Comparison of ENCODE assay signal across 9 mouse cellular contexts in genomic region chr17:25518144-25518543, GRCm38 (mm10). TPM values are rescaled to one million over a fixed set of nuclear protein-coding genes. Genes with fewer than 3 reads are reported as not detected.
A peak's percentile ranks its signal among the peaks of the same experiment; 100 is the strongest.
DNase-seq lines count a peak whose midpoint lies in the region; ATAC-seq and TF ChIP-seq lines count a peak whose summit lies in the region.
"Had no signal": no experiment of that assay in that cellular context is flagged by ENCODE, and none has a peak within 500 bp of the region (broad histone marks: within the 10 kb centered on the region; RNA-seq: fewer than 3 reads in every experiment).

No protein-coding gene starts in this region.

- H3K9me3 ChIP-seq in forebrain, embryonic 13.5 days (replicated peaks) = no peaks in the 10 kb centered on the region
- H3K9me3 ChIP-seq in neural tube, embryonic 15.5 days (replicated peaks) = no peaks in the 10 kb centered on the region
- H3K9me3 ChIP-seq: embryonic facial prominence, embryonic 15.5 days had no signal

- H3K4me1 ChIP-seq in cerebellum, adult 2 months (ENCODE audit: control insufficient read depth, insufficient read depth, low read length) = no peaks in the 10 kb centered on the region
- peaks cover 19% of the 10 kb centered on the region for H3K4me1 ChIP-seq in forebrain, embryonic 13.5 days
- H3K4me1 ChIP-seq in neural tube, embryonic 15.5 days = peaks cover 7% of the 10 kb centered on the region; the same call in 1 of the 2 replicates

- H3K4me3 ChIP-seq in cerebellum, adult 2 months (replicated peaks; ENCODE audit: insufficient read depth, low read depth, low read length) = no peak overlapping the region
- no peak overlapping the region for H3K4me3 ChIP-seq in forebrain, embryonic 13.5 days
- H3K4me3 ChIP-seq in neural tube, embryonic 15.5 days (replicated peaks) = no peak overlapping the region
- H3K4me3 ChIP-seq: embryonic facial prominence, embryonic 15.5 days had no signal

- no peak for TF ChIP-seq CTCF in cerebellum, adult 2 months (IDR thresholded peaks at IDR 0.05; ENCODE audit: borderline replicate concordance, insufficient read depth, low read depth, low read length)

- no peak for TF ChIP-seq POLR2A in cerebellum, adult 2 months (IDR thresholded peaks at IDR 0.05; ENCODE audit: borderline replicate concordance, insufficient read depth, low read length)

- H3K36me3 ChIP-seq in forebrain, embryonic 13.5 days (ENCODE audit: poor library complexity, severe bottlenecking) = no peaks in the 10 kb centered on the region
- no peaks in the 10 kb centered on the region for H3K36me3 ChIP-seq in neural tube, embryonic 15.5 days
- H3K36me3 ChIP-seq: embryonic facial prominence, embryonic 15.5 days had no signal

- no peak overlapping the region for H3K4me2 ChIP-seq in forebrain, embryonic 13.5 days
- no peak overlapping the region for H3K4me2 ChIP-seq in neural tube, embryonic 15.5 days
- H3K4me2 ChIP-seq: embryonic facial prominence, embryonic 15.5 days had no signal

- WGBS in cerebellum, adult 2 months = 8% methylated on average over 17 of the region's 17 CpGs
- 74% methylated on average over 17 of the region's 17 CpGs for WGBS in forebrain, embryonic 13.5 days
- 47% methylated on average over 17 of the region's 17 CpGs for WGBS in neural tube, embryonic 15.5 days

- peak overlapping the region; percentile 58; the same call in 1 of the 2 replicates for H3K27ac ChIP-seq in cerebellum, adult 2 months (ENCODE audit: insufficient read depth, low read length)
- H3K27ac ChIP-seq in forebrain, embryonic 13.5 days = peak overlapping the region; percentile 38; the same call in 1 of the 2 replicates
- H3K27ac ChIP-seq in neural tube, embryonic 15.5 days (replicated peaks) = peak overlapping the region; percentile 45; the same call in 1 of the 2 replicates
- H3K27ac ChIP-seq: embryonic facial prominence, embryonic 15.5 days had no signal

- peak; percentile 15 to 45 for DNase-seq in cerebellum, adult 2 months
- peak; percentile 37 to 62 for DNase-seq in layer of hippocampus, postnatal 14 days (ENCODE audit: low spot score in 2 of 2)
- no peak for DNase-seq in ovary, adult 18-20 months (ENCODE audit: low spot score)
- DNase-seq in T-cell, adult 2 months (ENCODE audit: low spot score) = no peak
- DNase-seq in B cell, adult 2 months = no peak
- DNase-seq in heart, postnatal 4 days = no peak

- H3K27me3 ChIP-seq in cerebellum, adult 2 months (ENCODE audit: control insufficient read depth, insufficient read depth, low read length) = no peaks in the 10 kb centered on the region
- H3K27me3 ChIP-seq in forebrain, embryonic 13.5 days = no peaks in the 10 kb centered on the region
- H3K27me3 ChIP-seq in neural tube, embryonic 15.5 days (replicated peaks) = no peaks in the 10 kb centered on the region; the same call in 1 of the 2 replicates
- H3K27me3 ChIP-seq: embryonic facial prominence, embryonic 15.5 days had no signal

- no peak overlapping the region for H3K9ac ChIP-seq in forebrain, embryonic 13.5 days
- H3K9ac ChIP-seq in neural tube, embryonic 15.5 days (replicated peaks) = no peak overlapping the region
- H3K9ac ChIP-seq: embryonic facial prominence, embryonic 15.5 days had no signal

- peak; percentile 86 for ATAC-seq in forebrain, embryonic 13.5 days
- peak; percentile 47; the same call in 1 of the 2 replicates for ATAC-seq in neural tube, embryonic 15.5 days (ENCODE audit: low FRiP score)

RNA-seq across cellular contexts. Expression of gene Sstr5, which starts 21.1 kb away (rescaled TPM):
- 0.11 and 0.16 TPM in 2 replicates for polyA plus RNA-seq in cerebellum, adult 2 months (2012; rRNA removed)
- 0.10 and 0.11 TPM in 2 replicates for polyA plus RNA-seq in forebrain, embryonic 13.5 days (2015; fragmentation: Nextera tagmentation; extraction: Ambion mirVana)
- under 1 TPM; 0.14 to 0.16 TPM for total RNA-seq in layer of hippocampus, postnatal 14 days (2021)
- polyA plus RNA-seq in neural tube, embryonic 15.5 days (2015; fragmentation: Nextera tagmentation; extraction: Ambion mirVana) = 0.64 and 0.93 TPM in 2 replicates
- not detected for total RNA-seq in heart, postnatal 4 days (2021)

RNA-seq across cellular contexts. Expression of gene Sox8, which starts 52.3 kb away (rescaled TPM):
- polyA plus RNA-seq in cerebellum, adult 2 months (2012; rRNA removed) = 35.9 and 38.0 TPM in 2 replicates
- 15.3 and 17.5 TPM in 2 replicates for polyA plus RNA-seq in forebrain, embryonic 13.5 days (2015; fragmentation: Nextera tagmentation; extraction: Ambion mirVana)
- 10 to 100 TPM; 78.2 to 81.1 TPM for total RNA-seq in layer of hippocampus, postnatal 14 days (2021)
- polyA plus RNA-seq in neural tube, embryonic 15.5 days (2015; fragmentation: Nextera tagmentation; extraction: Ambion mirVana) = 16.0 and 16.9 TPM in 2 replicates
- under 1 TPM; 0.45 to 0.48 TPM for total RNA-seq in heart, postnatal 4 days (2021)

Comparison
In these comparisons a context has a peak if more than half of its experiments do, and no peak if none do; other contexts are left out.
1. DNase-seq: peak in cerebellum, adult 2 months (2 of 2) and layer of hippocampus, postnatal 14 days (2 of 2); none in ovary, adult 18-20 months (single experiment), T-cell, adult 2 months (single experiment), B cell, adult 2 months (0 of 2) and heart, postnatal 4 days (single experiment).
2. Peak in every context shown above with its lines, with median percentiles within 50 percentile points of each other: H3K27ac ChIP-seq.